Mouse (Mus musculus) lung, postnatal 36 days (tissue): ENCODE measurements around the gene Bmper.

Experiments used
- DNase-seq: peaks from one replicate; pipeline ENCODE4 v3.0.0; 2022; ENCODE audit warnings: mixed read lengths

Gene Bmper

DNA sequence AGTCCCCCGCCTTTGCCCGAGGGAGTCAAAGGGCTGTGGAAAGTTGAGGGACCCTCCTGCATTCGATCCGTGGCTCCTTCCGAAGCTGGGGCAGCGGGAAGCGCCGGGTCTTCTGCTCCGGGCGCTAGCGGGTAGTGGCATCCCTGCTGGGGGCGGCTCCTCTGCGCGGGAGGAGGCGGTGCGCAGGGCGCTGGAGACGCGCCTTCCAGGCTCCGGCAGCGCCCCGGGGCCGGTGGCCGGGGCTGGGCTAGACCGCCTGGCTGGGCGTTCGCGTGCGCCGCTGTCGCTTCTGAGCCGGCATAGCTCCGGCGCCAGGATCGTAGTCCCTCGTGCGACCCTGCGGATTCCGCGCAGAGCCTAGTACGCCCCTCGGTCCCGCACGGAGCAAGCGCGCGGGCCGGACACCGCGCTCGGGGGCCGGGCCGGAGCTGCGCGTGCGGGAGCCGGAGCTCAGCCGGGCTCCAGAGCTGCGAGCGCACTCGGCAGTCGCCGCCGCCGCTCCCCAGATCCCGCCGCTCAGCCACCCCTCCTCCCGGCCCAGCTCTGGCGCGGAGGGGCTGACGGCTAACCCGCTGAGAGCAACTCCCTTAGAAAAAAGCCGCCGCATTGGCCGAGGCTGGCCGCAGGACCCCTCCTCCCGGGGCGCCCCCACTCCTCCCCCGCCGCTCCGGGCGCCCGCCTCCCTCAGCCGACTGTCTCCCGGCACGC, at the start of gene Bmper:
Bmper (plus strand) TSS at position 236 of the 708 bp plus-strand sequence.
- peak; percentile 53 for DNase-seq

DNA sequence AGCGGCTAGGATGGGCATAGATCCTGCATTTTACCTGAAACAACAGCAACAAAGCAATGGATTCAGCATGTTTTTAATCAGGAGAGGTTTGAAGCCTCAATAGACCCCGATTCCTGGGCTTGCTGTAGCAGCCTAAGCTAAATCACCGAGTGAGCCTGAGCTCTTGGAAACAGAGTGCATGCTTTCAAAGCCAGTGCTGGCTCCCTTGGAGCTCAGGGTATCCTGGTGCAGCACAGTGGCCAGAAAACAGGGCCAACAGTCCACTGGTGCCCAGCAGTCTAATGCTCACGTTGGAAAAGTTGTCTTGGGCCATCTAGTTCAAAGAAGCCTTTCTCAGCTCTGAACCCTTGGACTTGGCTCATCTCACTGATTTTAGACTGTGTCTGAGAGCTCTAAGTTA, 45.4 kb upstream of the Bmper start:
- no peak for DNase-seq

DNA sequence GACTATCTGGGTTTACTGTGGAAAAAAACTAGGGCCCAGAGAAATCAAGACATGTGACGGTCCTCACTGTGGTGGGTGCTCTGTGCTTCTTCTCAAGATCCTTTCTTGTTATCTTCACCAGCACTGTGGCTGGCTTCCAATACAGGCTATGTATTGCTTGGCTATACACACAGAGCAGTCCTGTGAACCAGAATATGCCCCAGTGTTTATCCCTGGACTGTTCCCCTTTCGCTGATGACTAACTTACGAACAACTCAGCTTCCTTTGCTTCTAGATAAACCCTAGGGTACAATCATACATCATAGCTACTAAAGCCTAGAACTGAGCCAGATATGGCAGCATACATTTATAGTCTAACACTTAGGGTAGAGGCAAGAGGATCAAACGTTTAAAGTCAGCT, 35.7 kb upstream of the Bmper start:
- DNase-seq = no peak

DNA sequence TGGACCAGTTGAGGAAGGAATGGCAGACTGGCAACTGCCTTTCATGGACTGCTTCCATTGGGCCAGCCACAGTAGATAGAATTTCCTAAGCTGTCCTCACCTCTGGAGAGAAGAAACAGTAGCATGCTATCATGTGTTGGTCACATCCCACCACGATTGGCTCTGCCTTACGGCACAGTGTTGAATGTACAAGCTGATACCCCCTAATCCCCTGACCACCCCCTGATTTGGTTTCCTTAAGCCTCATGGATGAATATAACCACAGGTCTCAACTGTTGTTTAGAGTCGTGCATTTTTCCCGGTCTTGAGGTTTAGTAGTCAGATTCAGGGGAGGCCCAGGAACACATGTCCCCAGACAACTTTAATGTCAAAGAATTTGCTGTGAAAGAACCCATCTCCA, 34.7 kb upstream of the Bmper start:
- DNase-seq = no peak

DNA sequence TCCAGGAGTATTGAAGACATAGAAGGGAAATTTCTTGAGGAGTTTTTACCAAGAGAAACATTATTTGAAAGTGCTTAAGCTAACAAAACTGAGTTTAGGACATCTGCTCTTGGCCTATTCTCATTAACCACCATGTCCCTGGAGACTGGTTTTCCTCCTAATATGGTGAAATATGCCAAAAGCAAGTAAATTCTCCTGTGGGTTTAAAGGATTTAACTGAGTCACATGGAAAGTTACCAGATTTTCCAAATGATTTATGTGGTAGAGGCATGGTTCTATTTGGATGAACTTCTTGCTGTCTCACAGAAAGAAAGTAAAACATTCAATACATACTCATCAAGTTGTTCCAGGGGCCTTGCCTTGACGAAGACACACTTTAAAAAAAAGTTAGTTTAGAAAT, 31.9 kb upstream of the Bmper start:
- no peak for DNase-seq

DNA sequence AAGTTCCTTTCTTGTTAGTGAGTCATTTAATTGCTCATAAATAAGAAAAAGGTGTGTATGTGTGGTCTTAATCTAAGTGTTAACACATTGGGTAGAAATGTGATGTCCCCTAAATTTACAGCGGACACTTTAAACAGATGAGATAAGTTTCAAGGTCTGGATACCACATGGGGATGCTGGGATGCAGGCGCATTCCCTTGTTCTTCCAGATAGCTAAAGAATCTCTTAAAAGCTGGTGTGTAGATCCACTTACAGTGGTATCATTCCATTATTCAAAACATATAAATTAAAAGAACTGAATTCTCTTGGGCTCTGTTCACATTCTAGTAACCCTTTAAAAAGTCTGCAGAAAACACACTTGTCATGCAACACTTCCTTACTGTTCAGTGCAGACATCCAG, 31.4 kb upstream of the Bmper start:
- DNase-seq = no peak

DNA sequence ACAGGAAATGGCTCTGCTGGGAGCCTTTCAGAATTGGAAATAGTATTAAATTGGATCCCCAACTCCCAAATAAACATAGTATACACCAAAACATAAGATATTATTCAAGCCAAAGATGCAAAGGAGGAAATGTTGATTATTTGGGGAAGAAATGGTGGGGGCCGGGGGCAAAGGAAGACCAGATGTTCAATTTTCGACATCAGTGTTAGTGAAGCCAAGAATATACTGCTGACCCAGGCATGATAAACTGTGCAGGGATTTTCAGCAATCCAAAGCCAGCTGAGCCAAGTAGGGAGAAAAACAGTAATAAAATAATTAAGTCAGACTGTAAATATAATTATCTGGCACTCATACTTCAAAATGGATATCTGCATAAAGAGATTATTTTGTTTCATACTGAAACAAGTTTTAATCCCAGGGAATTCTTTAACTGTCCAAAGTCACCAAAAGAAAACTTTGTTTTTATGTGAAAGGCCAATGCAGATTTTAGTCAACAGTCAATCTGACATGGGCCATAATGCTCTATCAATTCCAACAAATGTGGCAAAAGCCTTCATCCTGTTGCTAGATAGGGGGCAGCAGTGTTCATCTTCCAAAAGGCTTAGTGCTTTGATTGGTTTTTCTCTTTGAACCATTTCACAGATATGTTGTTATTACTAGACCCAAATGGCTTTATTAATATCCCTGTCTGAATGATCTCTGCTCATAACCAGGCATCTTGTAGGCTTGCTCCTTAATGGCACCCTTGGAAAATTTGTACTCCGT, 30.1 kb upstream of the Bmper start:
- no peak for DNase-seq

DNA sequence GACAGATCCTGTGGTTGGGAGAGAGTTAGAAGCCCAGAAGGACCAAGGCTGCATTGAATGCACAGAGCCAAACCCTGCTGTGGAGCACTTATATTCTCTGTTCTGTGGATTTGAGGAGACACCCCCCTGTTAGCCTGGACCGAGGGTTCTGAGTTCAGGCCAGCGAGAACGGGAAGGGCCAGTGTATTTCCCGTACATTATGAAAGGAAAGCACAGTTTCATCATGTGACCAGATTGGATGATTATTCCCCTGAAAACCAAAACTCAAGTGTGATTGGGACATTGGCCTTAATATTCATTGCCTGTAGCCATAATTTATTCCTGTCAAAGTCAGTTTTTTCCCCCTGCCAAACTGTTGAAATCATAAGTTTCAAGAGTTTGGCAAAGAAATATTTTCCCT, 23.9 kb upstream of the Bmper start:
- DNase-seq = no peak

DNA sequence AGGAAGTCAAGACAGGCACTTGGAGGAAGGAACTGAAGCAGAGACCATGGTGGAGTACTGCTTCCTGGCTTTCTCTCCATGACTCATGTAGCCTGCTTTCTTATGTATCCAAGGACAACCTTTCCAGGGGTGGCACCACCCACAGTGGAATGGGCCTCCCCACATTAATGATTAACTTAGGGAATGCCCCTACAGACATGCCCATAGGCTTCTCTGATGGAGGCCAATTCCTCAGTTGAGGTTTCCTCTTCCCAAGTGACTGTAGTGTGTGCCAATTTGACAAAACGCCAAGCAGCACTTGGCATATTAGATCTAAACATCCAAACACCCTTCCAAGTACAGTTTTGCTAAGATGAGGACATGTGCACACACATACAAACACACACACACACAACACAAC, 23.0 kb upstream of the Bmper start:
- no peak for DNase-seq

DNA sequence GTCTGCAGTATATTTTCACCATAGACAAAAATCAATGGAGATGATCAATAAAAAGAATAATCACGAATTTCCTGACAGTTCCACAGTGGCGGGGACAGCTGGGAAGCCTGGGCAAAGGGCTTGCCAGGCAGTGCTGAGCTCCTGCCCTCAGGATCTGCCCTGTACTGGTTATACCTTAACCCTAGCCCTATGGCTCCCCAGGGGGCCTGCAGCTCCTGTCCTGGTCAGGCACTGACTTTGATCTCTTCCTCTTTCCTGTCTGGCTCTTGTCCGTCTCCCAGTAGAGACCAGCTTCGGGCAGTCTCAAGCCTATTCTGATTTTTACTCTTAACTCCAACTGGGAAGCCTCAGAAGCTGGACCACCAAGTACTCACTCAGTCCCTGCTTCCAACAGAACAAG, 22.0 kb upstream of the Bmper start:
- DNase-seq = no peak

DNA sequence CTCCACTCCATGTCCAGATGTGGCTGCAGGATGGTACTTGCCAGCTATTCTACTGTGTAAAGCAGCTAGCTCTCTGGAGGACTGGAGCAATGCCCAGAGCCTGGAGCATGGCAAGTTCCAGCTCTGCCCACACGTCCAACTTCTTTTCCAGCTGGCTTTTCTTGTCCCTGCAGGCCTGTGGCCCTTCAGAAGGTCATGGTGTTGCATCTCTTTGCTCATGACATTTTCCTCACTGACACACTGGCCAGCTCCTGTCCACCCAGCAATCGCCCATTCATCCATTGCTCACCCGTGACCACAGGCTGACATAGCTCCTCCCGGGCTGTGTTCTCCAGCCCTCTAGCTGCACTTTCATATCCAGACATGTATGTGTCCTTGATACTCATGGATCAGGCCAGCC, 20.4 kb upstream of the Bmper start:
- DNase-seq = no peak

DNA sequence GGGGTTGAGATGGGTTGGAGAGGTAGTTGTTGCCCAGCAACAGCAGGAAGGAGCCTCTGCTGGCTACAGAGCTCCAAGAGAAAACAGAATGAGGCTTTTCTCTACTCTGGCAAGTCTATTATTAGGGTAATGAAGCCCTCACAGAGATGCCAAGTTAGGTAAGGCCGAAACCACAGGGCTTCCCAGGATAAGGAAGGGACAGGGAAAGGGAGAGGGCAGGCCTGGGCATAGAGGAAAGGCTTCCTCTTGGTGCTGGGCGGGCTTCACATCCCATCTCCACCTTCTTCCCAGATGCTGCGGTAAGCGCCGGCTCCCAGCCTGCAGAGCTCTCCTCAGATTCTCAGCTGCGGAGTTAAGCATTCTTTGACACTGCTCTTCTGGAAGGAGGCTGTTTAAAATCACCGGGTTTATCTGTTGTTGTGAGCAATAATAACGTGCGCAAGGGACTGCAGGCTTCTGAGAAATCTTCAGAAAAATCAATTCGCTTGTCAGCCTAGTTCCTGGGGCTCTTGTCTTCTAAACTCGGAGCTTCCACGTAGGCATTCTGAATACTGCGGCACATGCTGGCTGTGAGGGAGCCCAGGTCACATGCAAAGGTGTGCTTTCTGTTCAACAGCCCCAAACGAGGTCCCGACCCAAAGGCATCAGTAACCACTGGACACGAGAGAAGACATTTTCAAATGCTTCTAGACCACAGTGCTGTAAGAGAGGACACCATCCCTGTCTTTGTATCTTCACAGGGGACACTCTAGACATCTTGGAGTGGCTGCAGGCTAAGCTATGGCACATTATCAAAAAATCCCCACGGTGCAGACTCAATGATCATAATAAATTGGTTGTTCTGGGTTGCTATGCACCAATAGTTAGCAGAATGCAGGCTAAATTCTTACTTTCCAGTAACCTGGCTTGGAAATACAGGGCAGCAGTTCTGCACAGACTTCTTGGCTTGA, 18.3 kb upstream of the Bmper start:
- no peak for DNase-seq

DNA sequence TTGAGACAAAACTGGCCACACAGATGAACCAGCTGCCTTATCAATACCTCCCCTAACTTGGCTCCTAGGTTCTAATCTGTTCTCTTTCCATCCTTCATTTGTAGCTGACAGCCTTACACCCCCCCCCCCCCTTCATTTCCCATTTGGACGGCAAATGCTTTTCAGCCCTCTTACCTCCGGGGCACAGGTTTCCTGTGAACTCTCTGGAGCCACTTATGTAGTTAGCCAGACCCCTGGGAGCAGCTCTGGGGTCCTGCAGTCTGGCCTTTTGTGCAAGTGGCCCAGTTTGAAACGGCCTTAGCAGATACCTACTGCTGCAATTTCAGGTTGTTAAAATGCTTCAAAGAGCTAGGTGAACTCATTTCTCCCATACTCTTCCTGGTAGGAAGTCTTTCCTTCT, 17.6 kb upstream of the Bmper start:
- DNase-seq = no peak

DNA sequence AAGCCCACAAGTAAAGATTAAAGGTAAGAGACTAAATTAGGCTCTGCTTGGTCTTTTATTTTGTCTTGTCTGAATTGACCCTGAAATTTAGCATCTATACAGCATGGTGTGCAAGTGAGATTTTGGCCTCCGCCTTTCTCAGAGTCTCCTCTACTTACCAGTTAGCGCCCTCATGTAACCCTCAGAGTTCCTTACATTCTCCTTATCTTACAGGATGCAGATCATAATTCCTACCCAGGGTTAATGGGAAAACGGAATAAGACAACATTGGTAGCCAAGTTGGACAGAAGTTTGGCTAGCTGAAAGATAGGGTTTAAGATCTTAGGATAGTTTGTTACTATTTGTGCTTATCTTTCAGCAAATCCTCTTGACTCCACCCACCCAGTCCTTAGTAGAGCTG, 17.1 kb upstream of the Bmper start:
- no peak for DNase-seq

DNA sequence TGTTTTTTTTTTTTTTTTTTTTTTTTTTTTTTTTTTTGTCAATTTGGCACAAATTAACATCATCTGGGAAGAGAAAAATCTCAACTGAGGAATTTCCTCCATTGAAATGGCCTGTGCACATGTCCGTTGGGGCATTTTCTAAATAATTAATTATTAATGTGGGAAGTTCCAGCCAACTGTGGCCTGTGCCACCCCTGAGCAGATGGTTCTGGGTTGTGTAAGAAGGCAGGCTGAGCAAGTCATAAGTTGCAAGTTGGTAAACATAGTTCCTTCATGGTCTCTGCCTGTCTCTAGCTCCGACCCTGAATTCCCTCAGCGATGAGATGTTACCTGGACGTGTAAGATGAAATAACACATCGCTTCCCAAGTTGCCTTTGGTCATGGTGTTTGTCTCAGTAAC, 16.7 kb upstream of the Bmper start:
- no peak for DNase-seq

DNA sequence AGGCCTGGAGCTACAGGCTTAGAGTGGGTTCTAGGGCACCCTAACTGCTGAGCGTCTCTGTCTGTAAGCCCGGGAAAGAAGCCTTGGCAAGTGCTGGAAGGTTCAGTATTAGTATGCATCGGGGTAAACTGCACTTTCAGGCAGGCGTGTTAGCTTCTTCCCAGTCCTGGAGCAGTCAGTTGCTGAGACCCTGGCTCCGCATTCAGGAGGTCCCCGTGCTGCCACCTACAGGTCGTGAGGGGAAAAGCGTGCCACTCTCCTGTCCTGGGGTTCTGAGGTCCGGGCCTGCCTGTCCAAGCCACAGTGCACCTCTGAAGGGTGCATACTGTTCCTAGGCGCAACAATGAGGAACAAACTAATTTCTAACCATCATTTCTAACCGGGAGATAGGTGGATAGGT, 10.6 kb upstream of the Bmper start:
- DNase-seq = peak; percentile 79

DNA sequence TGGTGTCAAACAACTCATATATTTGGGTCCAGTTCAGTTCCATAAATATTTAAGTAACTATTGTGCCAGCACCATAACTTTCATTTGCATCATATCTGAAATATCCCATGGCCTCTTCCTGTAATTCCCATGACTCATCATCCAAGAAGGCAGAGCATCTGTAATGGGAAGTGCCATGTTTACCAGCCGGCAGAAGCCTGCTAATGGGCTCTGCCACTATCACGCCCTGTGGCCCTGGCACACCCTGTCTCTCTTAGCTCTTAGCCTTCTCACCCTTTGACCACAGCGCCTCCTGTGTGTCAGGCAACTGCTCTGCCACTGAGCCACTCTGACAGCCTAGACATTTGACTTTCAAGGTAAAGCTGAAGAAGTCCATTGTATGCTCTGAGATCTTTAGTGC, 3.1 kb upstream of the Bmper start:
- DNase-seq = no peak

DNA sequence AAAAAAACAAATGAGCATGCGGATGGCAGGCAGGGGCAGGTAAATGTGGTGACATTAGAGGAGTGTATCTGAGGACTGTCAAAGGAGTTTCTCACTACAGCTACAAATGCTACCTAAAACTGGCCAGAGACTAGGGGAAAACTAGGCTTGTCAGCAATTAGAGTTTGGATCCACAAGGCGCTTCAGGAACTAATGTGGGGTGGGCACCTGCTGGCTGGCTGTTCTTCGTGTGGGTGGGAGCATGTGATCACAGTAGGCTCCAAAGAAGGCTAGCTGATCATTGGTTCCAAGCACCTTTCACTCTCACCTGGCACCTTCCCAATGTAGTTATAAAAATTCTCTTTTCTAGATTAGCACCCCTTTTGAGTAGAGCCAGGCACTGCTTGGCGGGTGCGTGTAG, 900 bp upstream of the Bmper start:
- no peak for DNase-seq

DNA sequence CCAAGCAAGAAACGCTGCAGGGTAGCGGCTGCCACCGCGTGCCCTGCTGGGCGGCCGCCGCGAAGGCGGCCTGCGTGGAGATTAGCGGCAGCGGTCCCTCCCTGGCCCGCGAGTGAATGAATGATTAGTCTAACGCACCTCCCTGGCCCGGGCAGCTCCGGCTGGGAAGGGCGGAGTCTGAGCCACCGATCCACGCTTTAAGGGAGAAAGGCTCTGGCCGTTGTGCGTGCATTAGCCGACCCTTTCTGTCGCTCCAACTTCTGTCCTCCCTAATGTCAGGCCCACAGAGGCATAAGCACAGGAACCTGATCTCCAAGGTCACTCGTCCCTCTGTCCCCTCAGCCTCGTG, 410 bp upstream of the Bmper start:
- peak; percentile 29 for DNase-seq

DNA sequence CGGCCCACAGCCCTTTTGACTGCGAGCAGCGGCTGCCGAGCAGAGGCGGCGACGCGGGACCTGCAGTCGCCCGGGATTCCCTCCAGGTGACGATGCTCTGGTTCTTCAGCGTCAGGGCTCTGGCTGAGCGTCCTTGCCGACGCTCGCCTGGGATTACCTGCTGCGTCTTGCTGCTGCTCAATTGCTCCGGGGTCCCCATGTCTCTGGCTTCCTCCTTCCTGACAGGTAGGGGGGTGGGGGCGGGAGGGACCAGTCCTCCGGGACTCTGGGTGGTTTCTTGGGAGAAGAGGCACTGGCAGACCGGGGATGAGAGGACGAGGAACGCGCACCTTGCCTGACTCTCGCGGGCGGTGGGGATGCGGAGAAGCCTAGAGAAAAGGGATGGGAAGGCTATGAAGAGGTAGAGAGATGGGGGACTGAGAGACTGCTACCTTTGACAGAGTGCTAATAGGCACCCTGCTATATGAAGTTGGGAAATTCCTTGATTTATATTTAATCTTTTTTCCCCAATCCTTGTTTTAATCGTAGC, 737 bp downstream of the Bmper start:
- no peak for DNase-seq

DNA sequence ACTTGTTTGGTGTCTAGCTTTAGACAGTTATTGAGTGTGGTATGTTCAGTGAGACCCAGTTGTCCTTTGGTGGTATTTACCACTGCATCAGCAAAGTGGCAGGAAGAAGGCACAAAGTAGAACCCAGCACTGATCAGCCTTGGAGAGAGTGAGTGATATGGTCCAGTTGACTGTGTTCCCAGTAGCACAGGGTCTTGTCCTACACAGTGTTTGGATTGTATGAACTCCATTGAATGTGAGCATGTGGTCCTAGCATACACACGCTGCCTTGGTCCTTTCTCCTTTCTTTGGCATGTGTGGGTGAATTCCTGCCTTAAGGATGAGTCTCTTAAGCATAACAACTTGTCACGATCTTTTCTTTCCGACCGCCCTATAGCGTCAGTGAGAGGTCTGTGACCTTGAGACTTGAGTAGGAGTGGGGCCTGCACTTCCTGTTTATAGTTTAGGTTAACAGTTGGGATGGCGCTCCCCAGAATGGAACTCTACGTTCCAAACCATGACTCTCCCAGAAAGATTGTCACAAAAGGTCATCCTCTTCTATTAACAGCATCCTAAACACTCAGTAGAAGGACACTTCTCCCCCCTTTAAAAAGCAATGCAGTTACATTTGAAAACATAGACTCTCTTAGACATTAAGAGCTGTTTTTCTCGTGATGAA, 10.7 kb downstream of the Bmper start:
- peak; percentile 29 for DNase-seq

DNA sequence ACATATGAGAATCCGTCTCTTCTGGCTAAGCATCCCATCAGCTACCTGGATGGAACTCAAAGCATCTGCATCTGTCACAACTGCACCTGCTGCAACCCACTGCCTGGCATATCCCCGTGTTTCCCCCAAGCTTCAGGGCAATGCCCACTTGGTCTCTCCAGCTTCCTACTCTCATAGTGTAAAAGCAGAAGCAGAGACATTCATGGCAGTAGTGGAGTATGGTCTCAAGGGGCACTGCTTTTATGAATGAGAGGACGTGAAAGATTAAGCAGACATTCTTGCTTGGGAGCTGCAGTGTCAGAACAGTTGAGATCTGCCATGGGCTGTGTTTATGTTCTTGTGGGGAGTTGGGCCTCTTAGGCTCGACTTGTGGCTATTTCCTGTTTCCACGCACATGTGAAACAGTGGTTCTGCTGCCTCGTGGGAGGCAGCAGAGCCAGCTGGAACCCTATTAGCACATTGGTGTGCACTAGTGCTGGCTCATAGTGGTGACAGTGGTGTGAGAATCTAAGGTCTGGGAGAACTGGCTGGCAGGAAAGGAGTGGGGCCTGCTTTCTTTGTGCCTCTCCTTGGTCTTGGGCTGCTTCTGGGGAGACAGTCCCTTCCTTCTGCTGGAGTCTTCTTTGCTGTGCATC, 12.6 kb downstream of the Bmper start:
- no peak for DNase-seq
